Mouse (Mus musculus) macrophage (primary cell): ENCODE data around the gene Cdkn2aipnl. TPM values are rescaled to one million over a fixed set of nuclear protein-coding genes. Genes with fewer than 3 reads are reported as not detected.

Source experiments
- H3K27ac ChIP-seq: fragments of 350-480 bp; formaldehyde crosslinking; 2 replicates; pipeline ENCODE4 v1.9.0; 2021
- H3K36me3 ChIP-seq: fragments of 350-480 bp; formaldehyde crosslinking; 2 replicates; pipeline ENCODE4 v1.9.0; 2021; ENCODE audit errors: inconsistent target
- H3K4me3 ChIP-seq: fragments of 350-480 bp; formaldehyde crosslinking; 2 replicates; pipeline ENCODE4 v1.9.0; 2021; ENCODE audit errors: inconsistent target
- H3K79me2 ChIP-seq: fragments of 350-480 bp; formaldehyde crosslinking; 2 replicates; pipeline ENCODE4 v1.9.0; 2021; ENCODE audit errors: inconsistent target
- WGBS: methylation state at CpG from one replicate; pipeline ENCODE4 v1.1.7; 2026; ENCODE audit warnings: inconsistent platforms; ENCODE audit not compliant: missing documents; 5-methylcytosine and 5-hydroxymethylcytosine counted together
- polyA plus RNA-seq: library from polyadenylated mRNA; stranded (reverse); fragments of 250-400 nt; gene quantifications from 3 replicates; pipeline ENCODE4 v1.2.4, GENCODE M21; 2018; ENCODE audit warnings: inconsistent platforms

Cdkn2aipnl gene
- polyA plus RNA-seq, 1 experiment from 2014 or later: 39.3 TPM

- H3K79me2 ChIP-seq: no peaks in the 10 kb centered on the region
- peak overlapping the region; percentile 63 for H3K27ac ChIP-seq
- H3K36me3 ChIP-seq: no peaks in the 10 kb centered on the region
- WGBS: 60% methylated on average over 12 of the region's 12 CpGs
- H3K4me3 ChIP-seq: no peak overlapping the region
Measured at GRCm38 (mm10) chr11:51938817-51939589, 28.5 kb upstream of the Cdkn2aipnl start.

- Histone ChIP-seq H3K36me3 (no peaks in the 10 kb centered on the region), H3K27ac (no peak overlapping the region; the same call in 1 of the 2 replicates), H3K79me2 (no peaks in the 10 kb centered on the region), H3K4me3 (no peak overlapping the region)
- WGBS: 92% methylated on average over 8 of the region's 8 CpGs
Measured at GRCm38 (mm10) chr11:51939590-51939955, 27.9 kb upstream of the Cdkn2aipnl start.

GRCm38 (mm10) chr11:51940511-51940955, 26.9 kb upstream of the Cdkn2aipnl start:
- Histone ChIP-seq H3K79me2 (no peaks in the 10 kb centered on the region), H3K27ac (no peak overlapping the region), H3K4me3 (no peak overlapping the region), H3K36me3 (no peaks in the 10 kb centered on the region)
- 88% methylated on average over 13 of the region's 13 CpGs for WGBS

- Histone ChIP-seq H3K36me3 (no peaks in the 10 kb centered on the region), H3K4me3 (no peak overlapping the region), H3K27ac (no peak overlapping the region), H3K79me2 (no peaks in the 10 kb centered on the region)
- WGBS: 78% methylated on average over 14 of the region's 15 CpGs
Measured at GRCm38 (mm10) chr11:51942602-51943499, 24.6 kb upstream of the Cdkn2aipnl start.

DNA sequence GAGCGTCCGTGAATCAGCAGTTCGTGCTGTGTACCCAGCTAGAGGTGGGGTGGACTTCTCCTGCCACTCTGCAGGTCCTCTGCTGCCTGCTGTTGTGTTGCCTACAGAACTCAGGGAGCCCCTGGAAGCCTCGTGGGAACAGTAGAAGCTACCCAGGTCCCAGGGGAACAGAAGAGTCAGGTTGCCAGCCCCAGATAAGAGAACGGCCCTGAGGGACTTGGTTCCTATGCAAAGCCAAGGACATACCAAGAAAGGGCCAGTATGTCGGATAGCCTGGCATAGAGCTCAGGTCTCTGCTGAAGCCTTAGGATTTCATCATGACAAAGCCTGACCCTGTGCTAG, 24.0 kb upstream of the Cdkn2aipnl start:
- Histone ChIP-seq H3K79me2 (no peaks in the 10 kb centered on the region), H3K27ac (no peak overlapping the region), H3K4me3 (no peak overlapping the region), H3K36me3 (no peaks in the 10 kb centered on the region)
- WGBS: 66% methylated on average over 6 of the region's 6 CpGs

DNA sequence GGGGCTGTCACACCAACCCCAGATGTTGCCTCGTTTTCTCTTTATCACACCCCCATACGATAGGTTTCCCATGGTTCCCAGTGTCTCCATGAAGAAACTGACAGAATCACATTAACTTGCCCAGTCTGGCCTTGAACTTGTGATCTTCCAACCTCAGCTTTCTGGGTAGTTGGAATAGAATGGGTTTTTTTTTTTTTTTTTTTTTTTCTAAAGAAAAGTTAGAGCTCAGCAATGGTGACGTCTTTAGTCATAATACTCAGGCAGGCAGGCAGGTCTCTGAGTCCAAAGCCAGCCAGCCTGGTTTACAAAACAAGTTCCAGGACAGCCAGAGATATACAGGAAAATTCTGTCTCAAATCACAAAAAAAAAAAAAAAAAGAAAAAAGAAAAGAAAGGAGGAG, 23.2 kb upstream of the Cdkn2aipnl start:
- no peak overlapping the region for H3K27ac ChIP-seq
- no peak overlapping the region for H3K4me3 ChIP-seq
- H3K79me2 ChIP-seq: no peaks in the 10 kb centered on the region
- no peaks in the 10 kb centered on the region for H3K36me3 ChIP-seq
- WGBS: 95% methylated on average over 3 of the region's 3 CpGs

- H3K27ac ChIP-seq: no peak overlapping the region
- H3K79me2 ChIP-seq: no peaks in the 10 kb centered on the region
- no peak overlapping the region for H3K4me3 ChIP-seq
- 68% methylated on average over 7 of the region's 8 CpGs for WGBS
- no peaks in the 10 kb centered on the region for H3K36me3 ChIP-seq
Measured at GRCm38 (mm10) chr11:51945548-51945947, 21.9 kb upstream of the Cdkn2aipnl start.

GRCm38 (mm10) chr11:51946144-51946543, 21.3 kb upstream of the Cdkn2aipnl start:
- Histone ChIP-seq H3K4me3 (no peak overlapping the region), H3K36me3 (no peaks in the 10 kb centered on the region), H3K79me2 (no peaks in the 10 kb centered on the region), H3K27ac (no peak overlapping the region)
- 90% methylated on average over 6 of the region's 6 CpGs for WGBS

DNA sequence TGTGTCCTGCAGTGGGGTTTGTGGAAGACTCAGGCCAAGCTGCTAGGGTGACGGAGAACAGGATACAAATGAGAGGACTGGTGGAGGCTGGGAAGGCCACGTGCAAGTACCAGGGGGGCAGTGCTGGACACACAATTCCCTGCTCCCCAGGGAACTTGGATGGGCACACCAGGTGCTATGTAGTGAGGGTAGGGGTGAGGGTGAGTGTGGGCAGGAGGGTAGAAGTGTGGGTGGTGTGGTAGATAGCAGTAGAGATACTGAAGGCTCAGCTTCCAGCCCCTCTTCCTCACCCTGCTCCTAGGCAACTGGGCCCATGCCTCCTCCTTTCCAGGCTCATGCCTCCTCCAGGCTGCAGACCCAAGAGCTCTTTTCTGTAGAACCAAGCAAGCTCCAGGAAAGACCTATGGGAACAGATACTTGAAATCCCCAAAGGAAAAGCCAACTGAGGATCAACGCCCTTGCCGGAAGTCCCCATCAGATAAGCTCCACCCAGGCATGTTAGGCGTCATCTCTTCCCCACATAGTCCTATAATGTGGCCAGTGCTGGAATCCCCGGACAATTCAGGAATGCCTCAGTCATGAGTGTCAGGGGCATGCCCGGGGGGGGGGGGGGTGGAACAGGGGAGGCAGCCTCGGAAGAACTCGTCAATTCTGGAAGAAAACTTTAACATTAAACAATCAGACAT, 18.2 kb upstream of the Cdkn2aipnl start:
- no peaks in the 10 kb centered on the region for H3K36me3 ChIP-seq
- no peak overlapping the region for H3K27ac ChIP-seq
- H3K79me2 ChIP-seq: no peaks in the 10 kb centered on the region
- no peak overlapping the region for H3K4me3 ChIP-seq
- 90% methylated on average over 9 of the region's 9 CpGs for whole genome bisulfite sequencing

DNA sequence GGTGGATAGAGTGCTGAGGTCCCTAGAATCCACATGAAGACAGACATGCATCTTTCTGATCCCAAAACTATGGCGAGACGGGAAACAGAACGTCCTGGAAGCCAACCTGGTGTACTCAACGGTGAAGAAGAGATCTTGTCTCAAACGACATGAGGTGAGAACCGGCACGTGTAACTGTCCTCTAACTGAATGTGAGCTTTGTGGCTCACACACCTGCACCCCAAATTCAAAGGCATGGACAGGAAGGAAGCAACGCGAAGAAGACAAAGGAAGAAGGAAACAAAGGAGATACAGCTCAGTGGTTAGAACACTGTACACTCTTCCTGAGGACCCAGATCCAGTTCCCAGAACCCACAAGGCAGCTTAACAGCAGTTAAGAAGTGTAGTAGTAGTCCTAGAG, 17.5 kb upstream of the Cdkn2aipnl start:
- H3K4me3 ChIP-seq: no peak overlapping the region
- 93% methylated on average over 9 of the region's 9 CpGs for WGBS
- no peak overlapping the region for H3K27ac ChIP-seq
- no peaks in the 10 kb centered on the region for H3K36me3 ChIP-seq
- H3K79me2 ChIP-seq: no peaks in the 10 kb centered on the region

GRCm38 (mm10) chr11:51951861-51952420, 15.5 kb upstream of the Cdkn2aipnl start:
- no peak overlapping the region for H3K4me3 ChIP-seq
- 89% methylated on average over 5 of the region's 5 CpGs for WGBS
- no peak overlapping the region for H3K27ac ChIP-seq
- no peaks in the 10 kb centered on the region for H3K36me3 ChIP-seq
- H3K79me2 ChIP-seq: no peaks in the 10 kb centered on the region

DNA sequence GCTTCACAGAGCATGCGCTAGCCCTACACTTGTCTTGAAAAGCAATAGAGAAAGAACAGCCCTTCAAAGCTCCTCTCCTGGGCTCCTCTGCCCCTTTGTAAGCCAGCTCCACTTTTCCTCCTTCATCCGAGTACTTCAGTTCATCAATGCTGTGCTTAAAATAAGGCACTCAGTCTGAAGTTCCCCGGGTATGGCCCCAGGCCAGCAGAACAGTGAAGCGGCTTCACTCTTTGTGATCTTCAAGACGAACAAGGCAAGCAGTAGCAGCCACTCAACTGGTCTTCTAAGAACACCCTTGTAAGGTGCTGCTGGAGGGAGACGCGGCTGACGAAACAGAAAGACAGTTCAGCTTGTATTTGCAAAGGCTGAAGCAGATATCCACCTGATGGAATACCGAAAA, 11.3 kb upstream of the Cdkn2aipnl start:
- Histone ChIP-seq H3K4me3 (no peak overlapping the region), H3K79me2 (no peaks in the 10 kb centered on the region), H3K36me3 (no peaks in the 10 kb centered on the region), H3K27ac (no peak overlapping the region)
- WGBS: 94% methylated on average over 9 of the region's 9 CpGs

DNA sequence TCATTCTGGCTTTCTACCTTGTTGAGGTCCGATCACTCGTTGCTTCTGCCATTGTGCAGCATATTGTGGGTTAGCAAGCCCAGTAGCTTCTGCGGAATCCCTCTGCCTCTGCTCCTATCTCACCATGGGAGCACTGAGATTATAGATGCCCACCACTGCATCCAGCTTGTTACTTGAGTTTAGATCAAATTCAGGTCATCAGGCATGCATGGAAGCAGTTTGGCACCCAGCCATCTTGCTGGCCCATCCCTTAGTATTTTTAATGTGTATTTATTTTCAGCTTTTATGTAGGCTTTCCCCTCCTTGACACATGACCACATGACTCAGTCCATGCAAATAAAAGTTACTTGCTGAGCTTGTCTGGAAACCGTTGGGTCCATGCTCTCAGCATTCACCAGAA, 9.7 kb upstream of the Cdkn2aipnl start:
- H3K36me3 ChIP-seq: no peaks in the 10 kb centered on the region
- H3K4me3 ChIP-seq: no peak overlapping the region
- no peak overlapping the region for H3K27ac ChIP-seq
- no peaks in the 10 kb centered on the region for H3K79me2 ChIP-seq
- WGBS: 94% methylated on average over 4 of the region's 4 CpGs

- Histone ChIP-seq H3K79me2 (no peaks in the 10 kb centered on the region), H3K4me3 (no peak overlapping the region), H3K27ac (no peak overlapping the region), H3K36me3 (no peaks in the 10 kb centered on the region)
- WGBS: 91% methylated on average over 5 of the region's 5 CpGs
Measured at GRCm38 (mm10) chr11:51959511-51959910, 8.0 kb upstream of the Cdkn2aipnl start.
